Mouse (Mus musculus) monocyte, adult 59 days (primary cell): ENCODE data around the gene Krt2. TPM values are rescaled to one million over a fixed set of nuclear protein-coding genes. Genes with fewer than 3 reads are reported as not detected.

ENCODE experiments used
- total RNA-seq, 2 experiments: library from RNA; stranded (reverse); gene quantifications; one replicate each; pipeline ENCODE4 v1.2.4; 2023

Gene Krt2
- total RNA-seq = not detected

DNA sequence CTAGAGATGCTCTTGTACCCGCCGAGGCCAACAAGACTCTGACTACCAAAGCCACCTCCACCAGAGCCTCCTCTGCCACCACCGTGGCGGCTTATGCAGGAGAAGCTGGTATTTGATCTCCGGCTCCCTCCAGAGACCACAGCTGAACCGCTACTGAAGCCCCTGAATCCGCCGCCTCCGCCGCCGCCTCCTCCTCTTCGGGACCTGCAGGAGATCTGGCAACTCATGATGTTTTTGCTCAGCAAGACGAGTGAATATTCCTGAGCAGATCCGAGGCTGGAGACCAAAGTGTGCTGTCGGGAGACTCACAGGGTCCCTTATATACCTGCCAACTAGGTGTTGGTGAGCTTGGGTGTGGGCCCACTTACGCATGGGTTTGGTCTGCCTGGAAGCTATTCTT is at the start of gene Krt2:
Krt2 (minus strand) TSS at position 295 of the 400 bp plus-strand sequence.

DNA sequence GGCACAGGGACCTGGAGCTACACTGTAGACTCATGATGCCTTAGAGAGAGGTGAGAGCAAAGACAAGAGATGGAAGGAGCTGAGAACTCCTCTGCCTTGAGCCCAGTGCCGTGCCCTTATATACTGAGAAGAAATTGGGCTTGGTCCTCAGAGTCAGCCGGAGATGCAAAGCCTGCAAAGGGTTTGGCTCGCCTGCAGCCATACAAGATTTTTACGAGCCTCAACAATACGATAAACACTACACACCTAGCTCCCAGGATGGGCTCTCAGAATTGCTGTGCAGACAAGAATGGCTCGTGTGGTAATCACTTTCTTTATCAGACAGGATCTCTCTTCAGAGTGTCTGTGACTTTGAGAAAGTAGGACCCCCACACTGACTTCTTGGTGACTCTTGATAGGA is 32.7 kb upstream of the Krt2 start, which contains the start of gene Krt1:
Krt1 (minus strand) TSS at position 101 of the 400 bp plus-strand sequence.

DNA sequence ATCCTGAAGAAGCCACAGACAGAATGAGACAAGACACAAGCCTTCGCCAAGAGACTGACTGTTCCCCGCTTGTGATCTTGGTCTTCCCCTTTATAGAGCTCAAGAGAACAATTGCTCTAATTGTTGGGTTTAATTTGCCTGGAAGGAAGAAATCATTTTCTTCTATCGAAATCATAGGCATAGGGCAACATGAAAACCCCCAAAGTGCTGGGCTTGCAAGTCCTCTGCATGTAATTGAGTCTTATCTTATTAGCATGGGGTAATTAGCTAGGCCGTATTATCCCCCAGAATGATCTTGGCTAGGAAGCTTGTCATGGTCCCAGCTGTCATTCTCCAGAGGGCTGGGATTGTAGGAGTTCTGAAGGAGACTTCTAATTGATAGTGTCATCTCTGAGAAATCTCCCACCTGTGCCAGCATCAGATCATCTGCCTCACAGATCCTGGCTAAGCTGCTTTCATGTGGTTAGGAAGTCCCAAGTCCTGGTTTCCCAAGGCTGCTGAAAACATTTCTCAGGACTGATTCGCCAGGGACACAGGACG is 15.6 kb downstream of the Krt2 start, which contains the start of gene Krt73:
Krt73 (minus strand) TSS at position 51 of the 540 bp plus-strand sequence.

DNA sequence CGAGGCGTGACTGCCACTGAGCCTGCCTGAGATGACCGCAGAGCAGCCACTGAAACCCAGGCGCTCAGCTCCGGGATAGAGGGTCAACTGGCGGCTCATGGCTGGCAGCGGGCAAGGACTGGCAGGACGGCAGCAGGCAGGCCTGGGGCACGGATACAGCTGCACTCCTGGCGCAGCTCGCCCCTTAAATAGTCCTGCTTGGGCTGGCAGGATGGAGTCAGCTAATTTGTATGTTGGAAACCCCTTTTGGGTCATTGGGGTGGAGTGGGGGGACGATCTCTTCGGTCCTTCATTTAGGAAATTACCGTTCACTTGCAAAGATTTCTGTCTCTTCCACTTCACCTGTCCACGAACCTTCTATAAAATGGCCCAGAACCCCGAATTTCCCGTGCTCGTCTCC is 31.6 kb downstream of the Krt2 start, which contains the start of gene Krt72:
Krt72 (minus strand) TSS at position 101 of the 400 bp plus-strand sequence.

Other genes with a start within 250 kb of the Krt2 start
- gene Krt75, start 244.3 kb downstream of the Krt2 start, total RNA-seq = not detected
- gene Gm5414, start 190.0 kb downstream of the Krt2 start, total RNA-seq = not detected
- gene Gm5478, start 170.8 kb downstream of the Krt2 start, total RNA-seq = not detected
- not detected for gene Krt6b, start 137.9 kb downstream of the Krt2 start, total RNA-seq
- gene Krt6a, start 123.9 kb downstream of the Krt2 start, total RNA-seq = not detected
- gene Krt5, start 105.3 kb downstream of the Krt2 start, total RNA-seq = not detected
- gene Krt71, start 75.1 kb downstream of the Krt2 start, total RNA-seq = not detected
- not detected for gene Krt72, start 31.7 kb downstream of the Krt2 start, total RNA-seq
- not detected for gene Krt73, start 15.8 kb downstream of the Krt2 start, total RNA-seq
- not detected for gene Krt1, start 32.6 kb upstream of the Krt2 start, total RNA-seq
- not detected for gene Krt77, start 51.5 kb upstream of the Krt2 start, total RNA-seq
- gene Krt76, start 74.8 kb upstream of the Krt2 start, total RNA-seq = not detected
- not detected for gene Krt4, start 106.6 kb upstream of the Krt2 start, total RNA-seq
- not detected for gene Krt79, start 122.2 kb upstream of the Krt2 start, total RNA-seq
- gene Krt78, start 136.1 kb upstream of the Krt2 start, total RNA-seq = not detected
- gene Krt8, start 186.3 kb upstream of the Krt2 start, total RNA-seq = under 1 TPM in 1 of 2 experiments, not detected in 1; 0.36 TPM
- not detected for gene Krt18, start 210.0 kb upstream of the Krt2 start, total RNA-seq